In genomic region chr10:123402460-123402859, GRCm38 (mm10) we compare ENCODE assay signal across 24 mouse cellular contexts.
DNase-seq lines count a peak whose midpoint lies in the region; ATAC-seq and TF ChIP-seq lines count a peak whose summit lies in the region.
"Had no signal": no experiment of that assay in that cellular context is flagged by ENCODE, and none has a peak within 500 bp of the region (broad histone marks: within the 10 kb centered on the region; RNA-seq: fewer than 3 reads in every experiment).

No protein-coding gene starts in this region.

- ATAC-seq in embryonic facial prominence, embryonic 11.5 days (replicated peaks; ENCODE audit: insufficient number of reproducible peaks, low FRiP score, low TSS enrichment, low read depth), result no peak
- ATAC-seq in hindbrain, postnatal 0 days, result no peak
- ATAC-seq in hindbrain, embryonic 14.5 days (ENCODE audit: low FRiP score), result no peak
- ATAC-seq: forebrain, embryonic 14.5 days; forebrain, embryonic 16.5 days had no signal

- no peak overlapping the region for H3K4me2 ChIP-seq in embryonic facial prominence, embryonic 11.5 days (ENCODE audit: low read depth, low read length)
- H3K4me2 ChIP-seq in hindbrain, postnatal 0 days (ENCODE audit: low read depth, low read length), result no peak overlapping the region
- no peak overlapping the region for H3K4me2 ChIP-seq in hindbrain, embryonic 14.5 days (replicated peaks)
- H3K4me2 ChIP-seq: embryonic facial prominence, embryonic 13.5 days; embryonic facial prominence, embryonic 15.5 days; forebrain, embryonic 12.5 days had no signal

- intact Hi-C loops in heart, postnatal 36 days (cut with DNase I), result no loop called here

- no peaks in the 10 kb centered on the region for H3K4me1 ChIP-seq in embryonic facial prominence, embryonic 11.5 days (ENCODE audit: control insufficient read depth, insufficient read depth, low read length)
- peaks cover 20% of the 10 kb centered on the region for H3K4me1 ChIP-seq in embryonic facial prominence, embryonic 10.5 days
- no peaks in the 10 kb centered on the region for H3K4me1 ChIP-seq in hindbrain, postnatal 0 days (ENCODE audit: insufficient read depth, low read length)
- no peaks in the 10 kb centered on the region for H3K4me1 ChIP-seq in hindbrain, embryonic 14.5 days (replicated peaks; ENCODE audit: control insufficient read depth, insufficient read depth, low read length)
- H3K4me1 ChIP-seq: embryonic facial prominence, embryonic 15.5 days; forebrain, embryonic 12.5 days had no signal

- H3K4me3 ChIP-seq in embryonic facial prominence, embryonic 11.5 days (ENCODE audit: low read depth, low read length), result no peak overlapping the region
- H3K4me3 ChIP-seq in embryonic facial prominence, embryonic 10.5 days, result no peak overlapping the region
- H3K4me3 ChIP-seq in hindbrain, postnatal 0 days (ENCODE audit: low read length), result no peak overlapping the region
- H3K4me3 ChIP-seq in hindbrain, embryonic 14.5 days (replicated peaks; ENCODE audit: low read length), result no peak overlapping the region
- H3K4me3 ChIP-seq: embryonic facial prominence, embryonic 13.5 days; embryonic facial prominence, embryonic 15.5 days; erythroblast, embryonic 14.5 days; forebrain, embryonic 10.5 days; forebrain, embryonic 12.5 days had no signal

- no peaks in the 10 kb centered on the region for H3K36me3 ChIP-seq in embryonic facial prominence, embryonic 11.5 days (replicated peaks; ENCODE audit: control insufficient read depth, insufficient read depth, low read depth, low read length)
- H3K36me3 ChIP-seq in embryonic facial prominence, embryonic 10.5 days (replicated peaks), result no peaks in the 10 kb centered on the region
- H3K36me3 ChIP-seq in hindbrain, postnatal 0 days (ENCODE audit: insufficient read depth, low read length), result no peaks in the 10 kb centered on the region
- H3K36me3 ChIP-seq in hindbrain, embryonic 14.5 days (replicated peaks; ENCODE audit: control insufficient read depth, insufficient read depth), result no peaks in the 10 kb centered on the region
- H3K36me3 ChIP-seq: embryonic facial prominence, embryonic 13.5 days; embryonic facial prominence, embryonic 15.5 days; forebrain, embryonic 10.5 days; forebrain, embryonic 12.5 days had no signal

- no peaks in the 10 kb centered on the region for H3K9me3 ChIP-seq in embryonic facial prominence, embryonic 11.5 days (replicated peaks; ENCODE audit: control insufficient read depth, low read length)
- H3K9me3 ChIP-seq in embryonic facial prominence, embryonic 10.5 days, result peaks cover 10% of the 10 kb centered on the region; the same call in 1 of the 2 replicates
- no peaks in the 10 kb centered on the region for H3K9me3 ChIP-seq in hindbrain, postnatal 0 days (ENCODE audit: low read length)
- peaks cover 10% of the 10 kb centered on the region; the same call in 1 of the 2 replicates for H3K9me3 ChIP-seq in hindbrain, embryonic 14.5 days (ENCODE audit: control insufficient read depth, low read length)
- H3K9me3 ChIP-seq: embryonic facial prominence, embryonic 15.5 days; forebrain, embryonic 12.5 days had no signal

- no peak overlapping the region for H3K9ac ChIP-seq in embryonic facial prominence, embryonic 11.5 days (replicated peaks; ENCODE audit: low read length)
- H3K9ac ChIP-seq in hindbrain, postnatal 0 days (replicated peaks; ENCODE audit: low read length), result no peak overlapping the region
- H3K9ac ChIP-seq in hindbrain, embryonic 14.5 days, result no peak overlapping the region
- H3K9ac ChIP-seq: embryonic facial prominence, embryonic 13.5 days; embryonic facial prominence, embryonic 15.5 days; forebrain, embryonic 12.5 days had no signal

- no peak for TF ChIP-seq CTCF in hindbrain, postnatal 0 days (IDR thresholded peaks at IDR 0.05; ENCODE audit: low read depth)
- TF ChIP-seq CTCF in brain, embryonic 14.5 days (IDR thresholded peaks at IDR 0.05; ENCODE audit: borderline replicate concordance, extremely low read depth, insufficient read depth, insufficient read length), result no peak

- peak; percentile 38 for DNase-seq in embryonic facial prominence, embryonic 11.5 days (ENCODE audit: low spot score)
- no peak for DNase-seq in embryonic facial prominence, embryonic 10.5 days (ENCODE audit: low spot score)
- peak; percentile 11 for DNase-seq in hindbrain, postnatal 0 days (ENCODE audit: low spot score)
- DNase-seq in hindbrain, embryonic 14.5 days (ENCODE audit: low spot score), result no peak
- DNase-seq in right cerebral cortex, adult 18-20 months, result peak; percentile 24
- DNase-seq in right cerebral cortex, postnatal 14 days, result no peak
- DNase-seq in brain, embryonic 14.5 days (ENCODE audit: low read depth), result peak; percentile 43
- no peak for DNase-seq in heart, postnatal 36 days
- DNase-seq: adrenal gland, adult 2 months; adrenal gland, postnatal 10 days; adrenal gland, postnatal 25 days; cerebellum, adult 11 months; cerebellum, adult 18-20 months; cerebellum, adult 8-10 months; cerebellum, adult 9-11 months; cerebellum, postnatal 14 days; cerebellum, postnatal 36 days had no signal

- no peaks in the 10 kb centered on the region for H3K27me3 ChIP-seq in embryonic facial prominence, embryonic 11.5 days (ENCODE audit: control insufficient read depth, insufficient read depth, low read length)
- no peaks in the 10 kb centered on the region for H3K27me3 ChIP-seq in embryonic facial prominence, embryonic 10.5 days (replicated peaks; ENCODE audit: low read depth, poor library complexity, severe bottlenecking)
- H3K27me3 ChIP-seq in hindbrain, postnatal 0 days (ENCODE audit: insufficient read depth, low read length), result no peaks in the 10 kb centered on the region
- H3K27me3 ChIP-seq in hindbrain, embryonic 14.5 days (ENCODE audit: control insufficient read depth, insufficient read depth, low read length), result no peaks in the 10 kb centered on the region
- H3K27me3 ChIP-seq: embryonic facial prominence, embryonic 13.5 days; embryonic facial prominence, embryonic 15.5 days; forebrain, embryonic 12.5 days had no signal

- no peak for TF ChIP-seq POLR2A in brain, embryonic 14.5 days (IDR thresholded peaks at IDR 0.05; ENCODE audit: borderline replicate concordance, extremely low read depth, insufficient read depth, insufficient read length, poor library complexity, severe bottlenecking)

- H3K27ac ChIP-seq in embryonic facial prominence, embryonic 11.5 days (replicated peaks; ENCODE audit: low read depth, low read length), result no peak overlapping the region
- H3K27ac ChIP-seq in embryonic facial prominence, embryonic 10.5 days (replicated peaks), result no peak overlapping the region
- H3K27ac ChIP-seq in hindbrain, postnatal 0 days, result no peak overlapping the region
- H3K27ac ChIP-seq in hindbrain, embryonic 14.5 days, result no peak overlapping the region
- H3K27ac ChIP-seq: embryonic facial prominence, embryonic 13.5 days; embryonic facial prominence, embryonic 15.5 days; forebrain, embryonic 10.5 days; forebrain, embryonic 12.5 days had no signal

- WGBS in embryonic facial prominence, embryonic 11.5 days, result 32% methylated on average over 3 of the region's 3 CpGs
- 47% methylated on average over 3 of the region's 3 CpGs for WGBS in embryonic facial prominence, embryonic 10.5 days
- WGBS in hindbrain, postnatal 0 days, result 28% methylated on average over 3 of the region's 3 CpGs
- WGBS in hindbrain, embryonic 14.5 days, result 62% methylated on average over 3 of the region's 3 CpGs

Comparison
In these comparisons a context has a peak if more than half of its experiments do, and no peak if none do; other contexts are left out.
1. DNase-seq: peak in embryonic facial prominence, embryonic 11.5 days (single experiment), hindbrain, postnatal 0 days (single experiment), right cerebral cortex, adult 18-20 months (single experiment) and brain, embryonic 14.5 days (single experiment); none in embryonic facial prominence, embryonic 10.5 days (single experiment), hindbrain, embryonic 14.5 days (single experiment), right cerebral cortex, postnatal 14 days (single experiment) and heart, postnatal 36 days (0 of 2).